Mouse (Mus musculus) testis, adult 2 months (tissue): ENCODE data around the gene Ssh1.

Experiments used
- CTCF ChIP-seq: fragments of 200-500 bp; IDR thresholded peaks from 2 replicates; pipeline ENCODE4 v1.5.1; 2012; ENCODE audit warnings: low read depth, mild to moderate bottlenecking, inconsistent platforms, low read length, moderate library complexity; ENCODE audit not compliant: control insufficient read depth, insufficient read depth, insufficient replicate concordance
- POLR2A ChIP-seq: fragments of 200-500 bp; IDR thresholded peaks from 2 replicates; pipeline ENCODE4 v1.6.1; 2012; ENCODE audit warnings: low read depth, mild to moderate bottlenecking, inconsistent platforms, low read length, moderate library complexity; ENCODE audit not compliant: control insufficient read depth

GRCm38 (mm10) chr5:113899543-113899942, 94.2 kb downstream of the Ssh1 start:
- TF ChIP-seq CTCF, result no peak
- no peak for TF ChIP-seq POLR2A
